Mouse (Mus musculus): ENCODE results near the gene Upb1.

DNA sequence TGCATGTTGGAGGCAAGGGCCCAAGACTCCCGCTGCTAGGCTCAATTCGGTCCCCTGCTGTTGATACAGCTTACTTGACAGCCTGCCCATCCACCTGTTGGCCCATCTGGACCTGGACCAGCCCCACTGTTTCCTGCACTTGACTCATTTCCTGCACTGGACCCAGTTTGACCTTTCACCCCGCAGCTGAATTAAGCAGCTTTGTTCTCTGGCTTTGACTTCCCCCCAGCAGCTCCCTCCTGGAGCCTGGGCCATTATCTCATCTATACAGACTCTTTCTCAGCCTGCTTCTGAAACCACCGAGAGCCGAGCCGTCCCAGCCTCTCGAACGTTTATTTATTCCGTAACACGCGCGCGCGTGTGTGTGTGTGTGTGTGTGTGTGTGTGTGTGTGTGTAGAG lies 3.9 kb upstream of the Upb1 start:
- no peak for TF ChIP-seq CTCF (IDR thresholded peaks at IDR 0.05; ENCODE audit: low read depth)
- no peak; the same call in 1 of the 2 replicates for TF ChIP-seq EP300 (IDR thresholded peaks at IDR 0.05; ENCODE audit: low read depth)

All from liver, postnatal 0 days (tissue).